Mouse (Mus musculus) CH12.LX (cell line): ENCODE measurements around the gene Lrrc55. TPM values are rescaled to one million over a fixed set of nuclear protein-coding genes. Genes with fewer than 3 reads are reported as not detected.
A peak's percentile ranks its signal among the peaks of the same experiment; 100 is the strongest.
"Not testable (repeated sequence)": the region's sequence is repeated elsewhere in the genome, so short reads cannot be mapped to it uniquely, and the experiment has no call there.

Experiments used
- DNase-seq: peaks from one replicate; pipeline ENCODE4 v3.0.0-alpha.2; 2013; ENCODE audit errors: extremely low read depth
- H3K27ac ChIP-seq: 2 replicates; pipeline ENCODE4 v1.5.1; 2012; ENCODE audit warnings: low read depth, mild to moderate bottlenecking, control low read depth, moderate library complexity; ENCODE audit not compliant: insufficient read depth
- H3K27me3 ChIP-seq: replicated peaks from 2 replicates; pipeline ENCODE3; 2012; ENCODE audit warnings: inconsistent platforms
- H3K36me3 ChIP-seq, 2 experiments: replicated peaks in 1 of 2; 2 replicates each; pipeline versions ENCODE3 to v1.6.1; 2012; ENCODE audit warnings: inconsistent platforms in 1 of 2, low read length in 1 of 2, mild to moderate bottlenecking in 1 of 2, mixed read lengths in 1 of 2, moderate library complexity in 1 of 2; ENCODE audit not compliant: control insufficient read depth in 1 of 2, insufficient read depth in 1 of 2
- H3K4me1 ChIP-seq, 2 experiments: 2 replicates each; pipeline ENCODE4 v1.6.1; 2012; ENCODE audit warnings: inconsistent platforms in 1 of 2, moderate library complexity in 1 of 2; ENCODE audit not compliant: insufficient read depth in 2 of 2, control insufficient read depth in 1 of 2
- H3K4me2 ChIP-seq: 2 replicates; pipeline ENCODE4 v1.6.1; 2012; ENCODE audit warnings: low read depth, mild to moderate bottlenecking, control low read depth; ENCODE audit not compliant: poor library complexity, insufficient read depth, severe bottlenecking
- H3K4me3 ChIP-seq, 3 experiments: fragments of 150-350 bp in 1 of 3; sonication (generic) in 1 of 3; replicated peaks in 1 of 3; 2 replicates each; pipeline versions ENCODE3 to v1.5.1; 2011 to 2012; ENCODE audit warnings: low read depth in 2 of 3, low read length in 2 of 3, mild to moderate bottlenecking in 2 of 3, moderate library complexity in 2 of 3, control low read depth in 1 of 3, improper control_type of control experiment in 1 of 3, inconsistent platforms in 1 of 3, mixed read lengths in 1 of 3; ENCODE audit not compliant: poor library complexity in 1 of 3
- H3K79me2 ChIP-seq: replicated peaks from 2 replicates; pipeline ENCODE4 v1.6.1; 2012; ENCODE audit warnings: mild to moderate bottlenecking, moderate library complexity; ENCODE audit not compliant: control insufficient read depth, poor library complexity, insufficient read depth, severe bottlenecking; ENCODE audit errors: extremely low read depth
- H3K9ac ChIP-seq: 2 replicates; pipeline ENCODE4 v1.6.1; 2012; ENCODE audit warnings: low read depth, mild to moderate bottlenecking, control low read depth, moderate library complexity; ENCODE audit not compliant: insufficient read depth
- H3K9me3 ChIP-seq: replicated peaks from 2 replicates; pipeline ENCODE3; 2012; ENCODE audit warnings: low read length, inconsistent platforms, mixed read lengths
- MAX ChIP-seq: IDR thresholded peaks from 2 replicates; pipeline ENCODE4 v1.6.1; 2011; ENCODE audit warnings: low read length, improper control_type of control experiment
- NRF1 ChIP-seq: IDR thresholded peaks from 2 replicates; pipeline ENCODE4 v1.6.1; 2014; ENCODE audit warnings: low read depth, mild to moderate bottlenecking, inconsistent platforms, low read length, improper control_type of control experiment, moderate library complexity
- POLR2AphosphoS2 ChIP-seq: IDR thresholded peaks from 2 replicates; pipeline ENCODE4 v1.6.1; 2011; ENCODE audit warnings: low read depth, low read length, improper control_type of control experiment
- USF1 ChIP-seq: IDR thresholded peaks from 2 replicates; pipeline ENCODE4 v1.6.1; 2014; ENCODE audit warnings: low read depth, mild to moderate bottlenecking, inconsistent platforms, low read length, improper control_type of control experiment
- dilution Hi-C: fragments of 300-500 bp; cut with MboI; formaldehyde crosslinking; loops from 2 replicates; pipeline ENCODE4 v1.14.3; 2020; ENCODE audit warnings: low sequenced_read_pairs; ENCODE audit not compliant: extremely low pct_unique_long_range_greater_than_20kb, extremely low pct_ligation_motif_present
- in situ Hi-C: fragments of 300-500 bp; cut with MboI; formaldehyde crosslinking; loops from 3 replicates; pipeline ENCODE4 v1.14.3; 2019; ENCODE audit warnings: low sequenced_read_pairs, low pct_ligation_motif_present, low pct_unique_long_range_greater_than_20kb, mixed read lengths
- polyA plus RNA-seq: library from polyadenylated mRNA; unstranded; fragments of >175 nt; gene quantifications from 2 replicates; pipeline ENCODE4 v1.2.1, GENCODE M21; 2012; ENCODE audit warnings: low read depth; ENCODE audit not compliant: insufficient read length
- total RNA-seq, 2 experiments: library from RNA; depleted of rRNA; stranded (reverse); fragments of 300-350 nt in 1 of 2; fragments of >200 nt in 1 of 2; gene quantifications; 2 replicates each; pipeline ENCODE4 v1.2.3; 2012 to 2014

Gene Lrrc55
- total and polyA plus RNA-seq, 3 experiments: not detected

GRCm38 (mm10) chr2:85238068-85238667, 41.2 kb upstream of the Lrrc55 start:
- H3K36me3 ChIP-seq: no peaks in the 10 kb centered on the region
- peaks cover 4 to 13% of the 10 kb centered on the region in 2 experiments; a peak in 2 of 4 replicates for H3K4me1 ChIP-seq
- no peak overlapping the region for H3K27ac ChIP-seq
- H3K9me3 ChIP-seq: no peaks in the 10 kb centered on the region
- TF ChIP-seq NRF1 (no peak), USF1 (no peak), MAX (no peak)
- no peak overlapping the region for H3K9ac ChIP-seq
- in situ Hi-C loops (loop anchor here (25.0 kb wide), 1 partner anchor 351 kb away; the partner anchor contains the start of gene Rtn4rl2), dilution Hi-C loops (no loop called here)
- DNase-seq: no peak
- H3K27me3 ChIP-seq: peaks cover 2% of the 10 kb centered on the region
- no peak overlapping the region for H3K4me3 ChIP-seq
- H3K79me2 ChIP-seq: no peaks in the 10 kb centered on the region
- H3K4me2 ChIP-seq: no peak overlapping the region

DNA sequence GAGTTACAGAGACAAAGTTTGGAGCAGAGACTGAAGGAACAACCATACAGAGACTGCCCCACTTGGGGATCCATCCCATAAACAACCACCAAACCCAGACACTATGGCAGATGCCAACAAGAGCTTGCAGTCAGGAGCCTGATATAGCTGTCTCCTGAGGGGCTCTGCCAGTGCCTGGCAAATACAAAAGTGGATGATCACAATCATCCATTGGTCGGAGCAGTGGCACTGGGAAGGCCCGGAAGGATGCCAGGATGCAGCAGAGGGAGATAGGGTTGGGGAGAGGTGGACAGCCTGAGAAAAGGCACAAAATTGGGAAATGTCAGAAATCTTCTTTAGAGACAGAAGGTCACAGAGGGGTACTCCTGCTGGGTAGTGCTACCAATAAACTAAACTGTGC, 40.2 kb upstream of the Lrrc55 start:
- H3K4me2 ChIP-seq, H3K79me2 ChIP-seq, H3K36me3 ChIP-seq, H3K9me3 ChIP-seq, DNase-seq, H3K9ac ChIP-seq, H3K4me3 ChIP-seq, H3K27me3 ChIP-seq, H3K27ac ChIP-seq, dilution Hi-C loops: not testable (repeated sequence)
- in situ Hi-C loops: loop anchor here (25.0 kb wide), 1 partner anchor 350 kb away; the partner anchor contains the start of gene Rtn4rl2
- peaks cover 4 to 16% of the 10 kb centered on the region in 2 experiments; a peak in 2 of 4 replicates for H3K4me1 ChIP-seq

DNA sequence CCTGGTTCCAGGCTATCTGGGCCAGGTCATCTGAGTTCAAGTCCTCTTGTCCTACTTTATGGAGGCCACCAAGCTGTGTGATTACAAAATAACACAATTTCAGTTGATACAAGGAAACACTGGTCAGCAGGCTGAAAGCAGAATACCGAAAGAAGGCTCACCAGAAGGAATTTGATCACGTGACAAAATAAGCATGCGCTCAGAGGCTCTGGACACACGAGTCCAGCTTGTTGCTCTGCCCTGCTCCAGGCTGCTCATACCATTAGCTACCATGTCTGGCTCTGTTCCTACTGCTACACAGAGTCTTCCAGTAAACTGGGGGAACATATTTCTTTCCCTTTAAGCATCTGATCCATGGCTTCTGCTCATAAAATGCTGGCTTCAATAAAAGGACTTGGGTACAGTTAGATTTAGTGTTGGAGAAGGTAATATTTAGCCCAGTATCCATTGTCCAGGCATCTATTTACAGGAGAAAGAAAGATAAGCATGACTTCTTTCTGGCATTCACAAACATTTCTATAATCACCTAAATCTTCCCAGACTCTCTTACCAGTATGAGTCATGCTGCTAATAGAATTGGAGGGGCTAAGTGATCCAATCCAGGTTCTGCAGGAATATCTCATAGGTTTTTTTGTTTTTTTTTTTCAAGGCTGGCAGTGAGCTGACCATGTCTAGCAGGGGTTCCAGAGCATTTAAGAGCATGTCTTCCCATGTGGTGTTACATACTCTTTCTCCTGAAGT, 33.9 kb upstream of the Lrrc55 start:
- TF ChIP-seq USF1 (0 out of 2 replicates have a peak, but pooled peaks have one; percentile 4), POLR2AphosphoS2 (no peak)
- TF ChIP-seq, all 38 proteins: peak for 1
- H3K9me3 ChIP-seq: no peaks in the 10 kb centered on the region
- H3K4me3 ChIP-seq: no peak overlapping the region
- no peak overlapping the region for H3K27ac ChIP-seq
- dilution Hi-C loops (no loop called here), in situ Hi-C loops (loop anchor here (25.0 kb wide), 1 partner anchor 344 kb away; the partner anchor contains the start of gene Rtn4rl2)
- H3K9ac ChIP-seq: no peak overlapping the region
- no peaks in the 10 kb centered on the region for H3K27me3 ChIP-seq
- H3K4me1 ChIP-seq: peaks cover 4 to 11% of the 10 kb centered on the region in 2 experiments; a peak in 2 of 4 replicates
- H3K36me3 ChIP-seq: no peaks in the 10 kb centered on the region
- no peak overlapping the region for H3K4me2 ChIP-seq
- DNase-seq: no peak
- no peaks in the 10 kb centered on the region for H3K79me2 ChIP-seq
